Mouse (Mus musculus) gonadal fat pad, adult 2 months (tissue): Measurements from ENCODE around the gene Gga1. TPM values are rescaled to one million over a fixed set of nuclear protein-coding genes. Genes with fewer than 3 reads are reported as not detected.

Experiments used
- DNase-seq: peaks from one replicate; pipeline ENCODE4 v3.0.0-alpha.2; 2012; ENCODE audit warnings: low read depth
- polyA plus RNA-seq: library from polyadenylated mRNA; depleted of rRNA; stranded (reverse); fragments of >200 nt; gene quantifications from 2 replicates; pipeline ENCODE4 v1.2.3, GENCODE M21; 2012; rRNA removed

The Gga1 gene
- 69.0 and 70.0 TPM in 2 replicates for polyA plus RNA-seq

GRCm38 (mm10) chr15:78876991-78877809, at the start of gene Gga1:
Gene Gga1, plus strand, starts transcription at chr15:78877190.
- peak; percentile 87 for DNase-seq

DNA sequence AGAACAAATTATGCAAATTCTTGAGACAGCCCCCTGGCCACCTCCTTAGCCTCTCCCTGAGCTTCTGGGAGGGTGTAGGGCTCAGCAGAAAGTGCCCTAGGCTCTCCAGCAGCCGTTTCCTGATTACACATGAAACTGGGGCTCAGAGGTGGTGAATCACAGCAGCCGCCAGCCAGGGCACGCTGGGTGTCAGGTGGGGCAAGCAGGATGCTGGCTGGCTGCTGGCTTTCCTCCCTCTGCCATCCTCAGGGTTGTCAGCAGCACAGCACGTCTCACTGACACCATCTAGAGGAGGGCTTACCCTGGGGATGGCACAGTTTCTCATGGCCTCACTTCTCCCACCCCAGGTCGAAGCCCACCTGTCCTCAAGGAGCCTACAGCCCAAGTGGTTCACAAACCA, 48.7 kb upstream of the Gga1 start:
- DNase-seq = no peak

- no peak for DNase-seq
Observed at GRCm38 (mm10) chr15:78829636-78830035, 47.4 kb upstream of the Gga1 start.

GRCm38 (mm10) chr15:78830742-78831719, 46.0 kb upstream of the Gga1 start:
- DNase-seq = no peak

DNA sequence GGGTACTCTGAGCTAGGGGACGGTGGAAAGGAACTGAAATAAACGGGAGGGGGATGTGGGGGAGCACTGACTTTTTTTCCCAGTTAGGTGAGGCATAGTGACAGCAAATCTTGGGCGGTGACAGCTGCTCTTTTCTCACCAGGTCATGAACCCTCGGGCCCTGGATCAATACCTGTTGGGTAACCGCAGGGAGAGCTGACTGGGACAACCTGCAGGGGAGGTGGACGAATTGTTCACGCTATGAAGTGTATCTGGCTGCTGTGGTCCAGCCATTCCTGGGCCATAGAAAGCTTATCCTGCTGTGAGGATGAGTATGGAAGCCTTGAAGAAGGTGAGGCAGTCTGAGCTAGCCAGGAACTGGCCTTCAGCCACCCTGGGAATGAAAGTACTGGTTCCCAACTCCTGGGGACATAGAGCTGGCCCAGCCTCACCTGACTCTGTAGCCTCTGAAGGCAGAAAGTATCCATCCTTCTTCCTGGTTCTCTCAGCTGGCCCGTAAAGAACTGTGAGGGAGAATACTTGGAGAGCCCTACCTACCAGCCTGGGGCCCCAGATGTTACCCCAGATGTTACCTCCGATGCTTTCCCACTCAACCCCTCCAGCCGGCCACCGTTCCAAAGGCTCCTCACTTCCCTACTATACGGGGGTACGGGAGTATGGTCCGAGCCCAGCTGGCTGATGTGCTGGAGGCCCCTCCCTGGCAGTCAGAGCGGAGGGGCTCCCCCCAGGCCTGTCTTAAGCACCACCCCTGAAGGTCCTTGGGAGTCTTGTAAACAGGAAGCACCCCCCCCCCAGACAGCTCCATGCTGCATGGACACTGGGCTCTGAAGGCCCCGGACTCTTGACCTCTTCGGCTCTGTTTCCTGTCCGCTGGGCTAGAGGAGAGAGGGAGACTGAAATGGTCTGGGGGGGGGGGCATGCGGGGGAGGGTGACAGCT, 45.0 kb upstream of the Gga1 start:
- no peak for DNase-seq

DNA sequence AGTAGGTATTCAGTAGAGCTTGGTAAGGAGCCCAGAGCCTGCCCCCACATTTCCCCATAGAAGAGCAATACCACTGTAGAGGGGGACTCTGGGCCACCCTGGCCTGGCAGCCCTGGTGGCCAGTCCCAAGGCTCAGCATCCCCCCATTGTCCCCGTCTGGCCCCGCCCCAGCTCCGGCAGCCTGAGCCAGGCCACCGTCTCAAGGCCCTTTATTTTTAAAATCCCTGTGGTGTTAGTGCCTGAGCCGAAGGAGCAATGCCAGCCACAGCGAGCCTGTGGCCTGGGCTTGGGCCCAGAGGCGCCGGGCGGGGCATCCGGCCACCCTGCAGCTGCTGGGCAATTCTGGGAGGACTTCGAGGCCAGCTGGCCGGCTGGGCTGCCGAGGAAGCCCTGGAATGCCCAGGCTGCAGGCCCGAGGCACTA, 44.3 kb upstream of the Gga1 start:
- no peak for DNase-seq

DNA sequence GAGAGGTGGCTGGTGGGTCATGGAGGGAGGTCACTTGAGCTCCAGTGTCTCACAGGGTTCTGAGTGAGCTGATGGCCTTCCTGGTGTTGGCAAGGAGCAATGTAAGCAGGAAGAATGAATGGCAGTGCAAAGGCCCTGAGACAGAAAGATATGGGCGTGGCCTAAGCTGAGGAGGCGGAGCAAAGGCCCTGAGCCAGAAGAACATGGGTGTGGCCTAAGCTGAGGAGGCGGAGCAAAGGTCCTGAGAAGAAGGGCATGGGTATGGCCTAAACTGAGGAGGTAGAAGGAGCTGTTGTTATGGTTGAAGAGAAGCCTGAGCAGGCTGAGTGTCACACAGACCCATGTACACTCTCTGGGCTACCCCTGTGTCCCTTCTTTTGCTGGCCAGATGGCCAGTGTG, 43.4 kb upstream of the Gga1 start:
- no peak for DNase-seq

DNA sequence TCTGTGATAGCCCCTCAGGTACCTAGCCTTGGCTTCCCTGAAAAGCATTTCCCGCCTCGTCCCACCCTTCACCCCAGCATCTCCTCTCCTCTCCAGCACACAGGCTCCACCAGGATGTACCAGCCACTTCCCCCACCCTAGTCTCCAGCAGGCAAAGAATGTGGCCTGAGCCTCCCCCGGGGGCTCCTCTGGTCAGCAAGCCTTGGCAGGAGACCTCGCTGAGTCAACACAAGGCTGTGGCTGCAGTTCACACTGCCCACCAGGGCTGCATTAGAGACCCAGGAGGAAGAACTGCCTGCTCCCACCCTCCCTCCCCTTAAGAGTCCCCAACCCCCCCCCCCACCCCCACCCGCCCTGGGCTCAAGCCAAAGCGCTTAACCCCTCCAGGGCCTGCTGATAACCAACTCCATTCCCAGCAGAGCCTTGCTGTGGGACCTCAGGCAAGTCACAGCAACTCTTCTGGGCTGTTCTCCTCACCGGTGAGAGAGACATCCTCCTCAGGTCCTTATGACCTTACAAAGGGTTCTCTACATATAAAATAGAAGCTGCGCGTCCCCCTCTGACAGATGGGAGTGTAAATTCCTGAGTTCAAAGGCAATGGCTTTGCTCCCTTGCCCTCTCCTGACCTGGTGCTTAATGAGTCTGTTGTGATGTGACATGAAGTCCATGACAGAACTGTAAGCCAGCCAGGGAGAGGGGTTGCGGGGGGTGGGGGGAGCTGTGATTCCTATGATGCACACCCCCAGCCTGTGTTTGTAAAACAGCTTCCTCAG, 42.6 kb upstream of the Gga1 start:
- no peak for DNase-seq

DNA sequence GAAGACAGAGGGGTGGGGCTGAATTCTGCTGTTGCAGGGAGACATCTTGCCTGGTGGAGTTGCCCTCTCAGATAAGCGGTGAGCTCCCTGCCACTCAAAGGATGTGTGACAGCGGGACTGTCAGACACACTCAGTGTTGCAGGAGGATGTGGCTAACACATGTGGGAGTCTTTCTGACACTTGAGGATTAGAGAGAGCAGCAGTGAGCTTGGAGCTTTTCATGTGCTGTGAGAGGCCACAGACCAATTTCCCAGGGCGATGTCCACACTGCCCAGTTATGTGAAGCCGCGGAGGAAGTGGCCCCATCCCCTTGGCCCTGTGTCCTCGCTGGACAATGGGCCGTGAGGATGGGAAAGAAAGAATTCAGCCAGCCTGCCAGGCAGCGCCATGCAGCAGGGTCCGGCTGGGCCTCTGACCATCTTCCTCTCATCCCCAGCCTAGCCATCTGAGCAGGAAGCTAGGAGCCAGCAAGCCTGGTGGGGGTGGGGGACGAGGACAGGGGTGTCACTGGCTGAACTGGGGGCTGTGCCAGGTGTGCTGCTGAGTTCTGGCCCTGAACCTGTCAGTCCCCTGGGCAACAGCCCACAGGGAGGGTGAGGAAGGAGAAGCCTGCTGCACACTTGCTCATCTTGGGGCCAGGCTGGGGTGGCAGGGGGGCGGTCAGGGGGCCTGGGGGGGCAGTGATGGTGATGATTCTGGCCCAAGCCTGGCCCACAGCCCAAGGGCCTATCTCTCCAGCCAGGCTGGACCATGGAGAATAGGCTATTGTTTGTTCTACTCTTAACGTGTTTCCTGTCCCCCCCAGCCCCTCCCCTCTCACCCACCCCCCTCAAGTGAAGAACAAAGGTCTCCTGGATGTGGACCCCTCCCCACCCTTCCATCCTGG, 41.5 kb upstream of the Gga1 start:
- no peak for DNase-seq

GRCm38 (mm10) chr15:78836086-78836621, 40.8 kb upstream of the Gga1 start:
- no peak for DNase-seq

- no peak for DNase-seq
Observed at GRCm38 (mm10) chr15:78839744-78840143, 37.2 kb upstream of the Gga1 start.

DNA sequence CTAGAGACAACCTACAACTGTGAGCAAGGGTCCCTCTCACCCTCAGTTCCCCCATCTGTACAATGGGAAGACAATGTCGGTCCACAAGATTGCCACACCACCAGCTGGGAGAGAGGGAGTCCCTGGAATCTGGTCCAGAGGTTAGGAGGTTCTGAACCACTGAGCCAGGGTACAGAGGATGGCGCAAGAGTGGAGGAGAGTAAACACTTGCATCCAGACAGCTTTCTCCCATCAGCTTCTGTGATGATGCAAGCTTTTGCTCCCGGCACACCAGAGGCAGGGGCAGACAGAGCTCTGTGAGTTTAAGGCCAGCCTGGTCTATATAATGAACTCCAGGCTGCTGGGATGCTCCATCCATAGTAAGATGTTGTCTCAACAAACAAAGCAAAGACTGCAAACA, 36.7 kb upstream of the Gga1 start:
- DNase-seq = no peak

DNA sequence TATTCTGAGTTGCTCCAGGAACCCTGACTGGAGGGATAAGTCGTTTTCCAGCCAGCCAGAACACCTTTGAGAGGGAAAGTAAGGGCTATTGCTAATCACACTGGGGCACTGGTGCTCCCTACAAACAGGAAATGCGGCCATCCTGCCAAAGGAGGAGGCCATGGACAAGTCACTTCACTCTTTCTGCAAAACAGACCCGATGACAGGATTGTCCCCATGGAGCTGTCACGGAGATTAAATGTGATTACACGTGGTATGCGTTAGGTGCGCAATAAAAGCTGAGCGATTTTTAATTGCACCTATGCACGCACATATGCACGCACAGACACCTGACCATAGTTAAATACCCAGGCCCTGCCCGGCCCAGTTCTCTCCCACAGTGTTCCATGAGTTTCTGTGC, 36.2 kb upstream of the Gga1 start:
- no peak for DNase-seq

DNA sequence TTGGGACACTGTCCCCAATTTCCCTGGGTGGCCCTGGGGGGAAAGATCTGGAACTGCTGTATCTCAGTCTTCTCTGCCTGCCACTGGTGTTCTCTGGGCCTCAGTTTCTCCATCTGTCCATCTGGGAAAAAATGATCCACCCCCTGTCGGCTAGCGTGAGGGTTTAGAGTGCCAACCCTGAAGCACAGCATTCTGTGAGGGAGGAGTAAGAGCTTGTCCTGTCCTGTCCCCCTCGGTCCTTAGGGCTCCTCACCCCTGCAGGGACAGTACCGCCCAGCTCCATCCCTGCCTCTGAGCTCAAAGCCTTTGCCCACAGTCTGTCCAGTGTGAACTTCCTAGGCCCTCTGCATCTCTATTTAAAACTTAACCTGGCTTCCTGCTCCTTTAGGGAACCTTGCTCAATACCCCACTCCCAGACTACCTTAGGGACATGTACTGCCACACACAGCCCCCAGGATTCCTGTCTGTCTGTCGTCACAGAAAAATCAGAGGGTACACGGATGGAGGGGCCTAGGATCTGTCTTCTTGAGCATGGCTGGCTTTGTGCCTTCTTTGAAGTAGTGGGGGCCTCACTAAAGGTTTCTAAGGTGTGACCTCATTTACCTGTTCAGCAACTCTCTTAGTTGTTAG, 35.7 kb upstream of the Gga1 start:
- no peak for DNase-seq

- DNase-seq = no peak
Observed at GRCm38 (mm10) chr15:78842371-78843163, 34.4 kb upstream of the Gga1 start, which contains the start of gene Cdc42ep1. Gene Cdc42ep1, plus strand, starts transcription at chr15:78842624.

DNA sequence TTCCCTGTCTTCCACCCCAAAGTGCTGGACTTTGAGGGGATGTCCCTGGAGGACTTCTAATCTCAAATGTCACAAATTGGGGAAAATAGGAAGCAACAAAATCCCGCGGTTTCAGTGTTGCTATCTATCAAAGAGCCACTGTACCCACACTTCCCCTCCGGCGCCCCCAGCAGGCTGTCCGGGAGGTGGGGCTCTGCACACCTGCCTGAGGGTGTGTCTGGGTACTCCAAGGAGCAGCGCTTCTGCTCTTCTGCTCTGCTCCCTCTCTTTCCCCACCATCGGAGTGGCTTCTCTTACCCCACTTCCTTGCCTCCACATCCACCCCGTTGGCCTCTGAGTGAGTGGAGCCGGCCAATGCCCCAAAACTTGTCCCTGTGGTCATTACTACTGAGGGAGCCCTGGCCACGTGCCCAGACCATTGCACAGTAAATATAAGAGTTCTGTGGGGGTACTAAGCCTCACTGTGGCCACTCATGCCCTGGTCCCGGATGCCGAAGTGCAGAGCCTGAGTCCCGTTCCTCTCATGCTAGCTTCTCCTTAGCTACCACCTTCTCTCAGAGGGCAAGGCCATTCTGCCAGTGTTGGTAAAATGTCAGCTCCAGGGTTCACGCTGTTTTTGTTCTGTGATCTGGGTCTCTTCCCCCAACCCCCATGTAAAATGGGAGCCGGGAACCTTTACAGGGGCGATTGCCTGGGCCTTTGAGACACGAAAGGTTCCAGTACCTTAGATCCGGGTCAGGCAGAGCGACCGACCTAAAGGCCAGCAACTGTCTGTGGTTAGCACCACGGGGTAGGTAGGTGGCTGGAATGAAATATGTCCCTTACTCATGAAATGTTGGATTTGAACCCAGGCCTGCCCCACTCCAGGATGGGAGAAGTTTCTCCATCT, 33.2 kb upstream of the Gga1 start:
- DNase-seq = no peak

GRCm38 (mm10) chr15:78844791-78845190, 32.2 kb upstream of the Gga1 start:
- DNase-seq = no peak
